Comparison of ENCODE assay signal across 1 mouse cellular context in the genomic region with DNA sequence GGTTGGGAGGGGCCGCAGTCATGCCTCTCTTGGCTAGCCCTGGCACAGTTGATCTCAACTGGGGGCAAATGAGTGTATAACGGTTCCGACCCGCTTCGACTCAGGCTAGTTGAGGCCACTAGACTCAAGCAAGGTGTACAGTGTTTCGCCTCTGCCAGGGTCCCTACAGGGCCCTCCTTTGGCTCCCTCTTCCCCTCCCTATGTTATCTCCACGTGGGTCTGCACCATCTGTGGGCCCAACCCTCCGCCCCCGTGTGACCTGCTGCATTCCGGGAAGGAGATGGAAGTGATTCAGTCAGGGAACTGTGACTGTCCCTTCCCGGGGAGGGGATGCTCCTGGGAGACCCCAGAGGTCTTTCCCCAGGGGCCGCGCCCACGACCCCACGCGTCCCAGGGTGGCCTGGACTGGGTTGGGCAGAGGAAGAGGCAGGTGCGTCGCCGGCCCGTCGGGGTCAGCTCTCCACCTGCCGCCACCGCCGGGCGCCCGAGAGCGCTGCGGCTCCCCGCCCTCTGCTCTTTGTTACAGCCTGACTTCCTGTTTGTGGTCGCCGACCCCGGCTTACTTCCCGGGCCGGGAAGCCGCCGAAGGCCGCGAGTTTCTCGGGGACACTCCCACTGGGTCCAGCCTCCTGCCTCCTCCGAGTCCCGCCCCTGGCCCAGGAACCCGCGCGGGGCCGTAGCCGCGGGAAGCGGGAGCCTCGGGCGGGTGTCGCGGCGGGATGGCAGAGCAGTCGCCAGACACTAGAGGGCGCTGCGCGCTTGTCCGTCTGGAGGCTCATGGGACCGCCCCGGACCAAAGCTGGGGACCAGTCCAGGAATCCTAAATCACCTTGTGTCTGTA.
TF ChIP-seq lines count a peak whose summit lies in the region.

No protein-coding gene starts in this region.

TF ChIP-seq in CH12.LX, 34 proteins besides CTCF, POLR2A, EP300 and RAD21 (continued from another document):
- TF ChIP-seq ZC3H11A (IDR thresholded peaks at IDR 0.05; ENCODE audit: low read depth, low read length) (0 out of 2 replicates have a peak, but pooled peaks have one; percentile 22), PAX5 (IDR thresholded peaks at IDR 0.05; ENCODE audit: low read length) (no peak), USF1 (IDR thresholded peaks at IDR 0.05; ENCODE audit: low read depth, low read length) (no peak), MAZ (IDR thresholded peaks at IDR 0.05; ENCODE audit: low read depth, low read length) (no peak), MAX (IDR thresholded peaks at IDR 0.05; ENCODE audit: low read length) (peak; percentile 9; the same call in 1 of the 2 replicates), RCOR1 (conservative IDR thresholded peaks at IDR 0.05; ENCODE audit: low read depth, low read length) (no peak), IRF4 (IDR thresholded peaks at IDR 0.05; ENCODE audit: low read depth, low read length) (peak; percentile 5; the same call in 1 of the 2 replicates), E2F4 (IDR thresholded peaks at IDR 0.05; ENCODE audit: insufficient replicate concordance, low read depth, low read length) (no peak), ETS1 (conservative IDR thresholded peaks at IDR 0.05; ENCODE audit: low read depth, low read length) (no peak), ZKSCAN1 (IDR thresholded peaks at IDR 0.05; ENCODE audit: borderline replicate concordance, low read depth, low read length) (no peak), TCF12 (IDR thresholded peaks at IDR 0.05; ENCODE audit: low read depth, low read length) (peak; percentile 41; the same call in 1 of the 2 replicates), MEF2A (IDR thresholded peaks at IDR 0.05; ENCODE audit: borderline replicate concordance, low read depth, low read length) (no peak), MXI1 (IDR thresholded peaks at IDR 0.05; ENCODE audit: low read depth, low read length) (no peak; the same call in 1 of the 2 replicates), ZNF384 (IDR thresholded peaks at IDR 0.05; ENCODE audit: low read depth, low read length) (no peak)
